Mouse (Mus musculus): ENCODE measurements around the gene Eif6.

Eif6 gene

DNA sequence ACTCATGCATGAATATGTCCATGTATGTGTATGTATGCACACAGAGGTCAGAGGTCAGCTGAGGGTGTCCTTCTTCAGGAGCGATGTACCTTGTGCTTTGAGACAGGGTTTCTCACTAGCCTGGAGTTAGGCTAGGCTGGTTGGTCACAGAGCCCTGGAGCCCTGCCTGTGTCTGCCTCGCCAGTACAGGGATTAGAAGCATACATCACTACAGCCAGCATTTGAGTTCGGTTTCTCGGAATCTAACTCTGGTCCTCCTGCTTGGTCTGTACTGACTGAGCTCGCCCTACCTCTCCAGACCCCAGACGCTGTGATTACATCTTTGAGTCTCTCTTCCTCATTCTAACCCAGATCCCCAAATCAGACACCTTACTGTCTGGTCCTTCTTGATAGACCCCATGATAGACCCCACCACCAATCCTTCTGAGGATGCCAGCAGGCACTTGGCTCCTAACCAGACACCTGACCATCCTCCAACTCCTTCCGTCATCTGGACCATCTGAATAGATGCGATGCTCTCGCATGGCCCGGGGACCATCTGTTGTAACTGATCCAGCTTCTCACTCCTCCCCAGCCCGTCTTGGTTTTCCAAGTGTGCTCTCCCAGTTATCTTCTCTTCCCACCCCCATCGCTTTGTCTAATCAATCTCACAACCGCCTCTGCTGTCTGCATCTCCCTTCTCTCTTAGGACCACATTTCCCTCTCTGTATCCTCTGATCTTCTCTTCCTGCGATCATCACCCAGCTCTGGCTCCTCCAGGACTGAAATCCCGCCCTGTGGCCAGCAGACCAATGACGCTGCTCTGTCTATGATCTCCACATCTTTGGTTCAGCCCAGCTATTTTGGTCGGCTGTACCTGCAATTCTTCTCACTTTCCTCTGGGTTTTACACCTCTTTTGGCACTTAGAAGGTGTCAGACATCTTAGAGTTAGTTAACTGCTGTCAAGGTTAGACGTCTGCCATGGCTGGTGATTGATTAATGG is 38.5 kb downstream of the Eif6 start:
- CTCF ChIA-PET = no interaction called here

DNA sequence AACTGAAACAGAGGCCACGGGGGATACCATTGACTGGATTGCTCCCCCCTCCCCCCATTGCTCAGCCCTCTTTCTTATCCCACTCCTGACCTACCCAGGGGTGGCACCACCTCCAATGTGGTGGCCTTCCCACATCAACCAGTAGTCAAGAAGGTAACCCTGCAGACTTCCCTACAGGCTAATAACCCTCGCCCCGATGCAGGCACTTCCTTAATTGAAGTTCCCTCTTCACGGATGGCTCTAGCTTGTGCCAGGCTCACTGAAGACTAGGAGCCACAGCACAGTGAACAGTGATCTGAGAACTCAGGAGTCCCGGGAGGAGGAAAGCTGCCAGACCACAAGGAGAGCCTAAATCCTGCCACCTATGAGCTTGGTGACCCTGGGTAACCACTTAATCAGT is 39.8 kb downstream of the Eif6 start:
- CTCF ChIA-PET = no interaction called here

DNA sequence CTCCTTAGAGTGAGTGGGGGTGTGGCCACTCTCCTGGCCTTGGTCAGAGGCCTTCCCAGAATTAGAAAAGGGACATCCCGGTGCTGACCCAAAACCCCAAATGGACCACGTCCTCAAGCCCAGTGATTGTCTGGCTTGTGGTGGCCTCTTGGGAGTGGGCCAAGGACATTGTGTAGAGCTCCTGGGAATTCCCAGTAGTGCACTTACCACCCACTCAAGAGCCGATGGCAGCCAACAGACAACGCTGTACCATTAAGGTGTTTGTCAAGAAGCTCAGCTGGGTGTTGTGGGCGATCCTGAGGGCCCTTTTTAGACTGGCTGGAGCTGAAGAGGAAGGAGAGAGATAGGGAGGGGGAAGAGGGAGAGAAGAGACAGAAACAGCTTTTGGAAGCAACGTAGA is 42.2 kb downstream of the Eif6 start:
- CTCF ChIA-PET = no interaction called here

DNA sequence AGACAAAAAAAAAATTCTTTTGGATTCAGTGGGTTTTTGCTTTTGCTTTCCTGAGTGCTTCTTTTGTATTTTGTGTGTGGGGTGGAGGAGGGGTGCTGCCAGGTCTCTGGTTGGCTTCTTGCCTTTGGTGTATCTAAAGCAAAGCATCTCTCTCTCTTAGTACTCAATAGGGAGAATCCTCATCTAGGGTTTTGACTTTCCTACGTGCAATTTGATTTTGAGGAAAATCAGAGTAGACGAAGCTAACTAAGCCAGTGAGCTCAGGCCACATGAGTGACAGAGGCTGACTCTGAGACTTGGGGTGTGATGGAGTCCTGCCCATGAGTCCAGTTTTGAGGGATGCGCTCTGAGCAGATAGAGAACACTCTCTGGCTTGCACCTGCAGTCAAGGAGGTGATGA is 47.2 kb downstream of the Eif6 start:
- CTCF ChIA-PET = no interaction called here

DNA sequence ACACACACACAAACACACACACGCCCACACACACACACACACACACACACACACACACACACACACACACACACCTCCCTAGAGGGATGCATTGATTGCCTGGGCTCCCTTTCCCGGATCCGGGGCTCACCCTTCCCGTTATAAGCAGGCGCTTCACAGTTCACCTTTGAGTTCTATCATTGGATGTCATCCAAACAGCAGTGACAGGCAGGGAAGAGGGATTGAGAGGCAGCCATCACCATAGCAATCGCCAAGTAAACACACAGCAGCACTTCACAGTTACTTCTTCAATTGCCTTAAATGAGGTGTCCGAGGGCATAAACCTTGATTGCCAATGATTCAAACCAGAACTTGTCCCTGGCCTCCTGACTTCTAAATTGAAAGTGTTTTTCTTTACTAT is 47.7 kb downstream of the Eif6 start:
- CTCF ChIA-PET = no interaction called here

DNA sequence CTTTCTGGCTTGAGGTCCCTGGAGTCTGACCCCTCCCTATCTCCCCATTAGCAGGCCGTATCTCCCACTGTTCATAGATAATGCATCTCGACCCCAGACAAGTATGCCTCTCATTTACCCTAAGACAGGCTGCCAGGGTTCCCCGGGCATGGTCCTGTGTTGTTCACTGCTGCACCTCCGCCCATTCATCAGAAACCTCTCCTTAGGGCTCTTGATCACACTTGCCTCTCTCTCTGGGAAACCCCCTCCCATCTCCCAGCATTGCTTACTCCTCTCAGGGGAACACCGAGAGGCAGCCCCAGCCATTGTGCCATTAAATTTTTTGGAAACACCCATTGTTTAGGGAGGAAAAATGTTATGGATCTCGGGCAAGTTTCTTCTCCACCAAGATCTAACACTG is 48.7 kb downstream of the Eif6 start:
- CTCF ChIA-PET = no interaction called here

DNA sequence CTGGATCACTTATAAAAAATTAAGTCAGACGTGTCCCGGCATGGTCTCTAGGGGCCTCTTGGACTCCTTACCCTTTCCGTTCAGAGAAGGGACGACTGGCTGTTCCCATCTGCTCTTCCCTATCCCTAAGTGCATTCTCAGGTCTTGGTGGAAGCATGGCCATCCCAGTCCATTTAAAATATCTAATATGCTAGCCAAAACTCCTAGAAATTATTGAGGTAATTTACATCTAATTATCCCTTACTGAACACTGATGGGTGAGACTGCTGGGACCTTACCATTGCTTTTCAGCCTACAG is 49.1 kb downstream of the Eif6 start:
- CTCF ChIA-PET = no interaction called here

DNA sequence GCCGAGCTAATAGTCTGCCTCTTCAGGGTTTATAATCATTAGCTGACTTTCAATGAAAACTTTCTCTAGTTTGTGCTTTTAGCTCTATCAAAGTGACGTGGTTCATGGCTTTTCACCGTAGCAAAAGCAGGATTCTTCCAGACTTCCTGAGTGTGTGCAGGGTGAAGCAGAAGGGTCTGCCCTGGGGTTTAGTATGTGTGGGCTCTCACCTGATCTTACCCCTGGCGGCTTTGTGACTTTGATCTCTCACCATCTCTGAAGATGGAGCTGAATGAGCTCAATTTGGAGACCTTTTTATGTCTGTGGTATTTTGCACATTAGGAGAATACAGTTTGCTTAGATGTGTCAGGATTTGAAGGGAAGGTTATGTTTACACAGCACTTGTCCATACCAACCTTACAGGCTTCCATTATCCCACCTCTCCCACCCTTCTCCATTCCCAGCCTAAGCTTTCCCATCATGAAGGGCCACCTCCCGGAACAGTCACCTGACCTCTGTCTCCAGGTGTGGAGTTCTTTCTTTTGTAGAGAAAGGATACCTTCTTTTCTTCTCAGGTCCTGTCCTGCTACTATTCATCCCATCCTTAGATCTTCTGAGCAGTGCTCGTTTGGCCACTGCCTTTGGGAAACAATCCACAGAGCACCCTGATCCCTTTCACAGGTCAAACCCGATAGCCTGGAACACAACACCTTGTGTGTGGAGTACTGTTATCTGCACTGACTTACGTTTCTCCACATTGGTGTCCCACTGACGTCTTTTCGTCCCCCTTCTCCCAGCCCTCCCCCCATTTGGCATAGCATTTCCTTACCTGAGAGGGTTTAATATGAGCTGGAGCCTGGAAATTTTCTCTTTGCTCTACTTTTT is 49.7 kb downstream of the Eif6 start:
- CTCF ChIA-PET = no interaction called here

DNA sequence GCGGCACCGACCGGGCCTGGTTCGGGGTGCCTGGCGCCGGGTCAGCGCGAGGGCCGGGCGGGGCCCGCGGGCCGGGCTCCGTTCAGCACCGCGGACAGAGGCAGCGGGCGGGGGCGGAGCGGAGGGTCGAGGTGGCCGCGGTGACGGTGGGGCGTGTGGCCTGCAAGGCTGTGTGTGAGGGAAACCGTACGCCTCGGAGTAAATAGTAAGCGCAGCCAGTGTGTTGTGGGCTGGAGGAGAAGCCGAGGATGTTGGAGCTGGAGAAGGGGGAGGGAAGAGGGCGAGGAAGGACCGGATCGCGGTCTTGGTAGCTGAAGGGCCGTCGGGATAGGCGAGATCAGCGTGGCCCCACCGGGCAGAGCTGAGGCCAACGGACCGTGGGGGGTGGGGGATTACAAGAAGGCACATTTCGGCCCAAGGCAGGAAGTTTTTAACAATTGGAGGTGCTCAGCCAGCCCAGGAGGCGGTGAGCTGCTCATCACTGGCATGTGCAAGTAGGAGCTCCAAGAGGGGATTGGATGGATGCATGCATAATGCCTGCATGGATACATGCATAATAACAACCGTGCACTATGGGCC is 51.0 kb downstream of the Eif6 start:
- CTCF ChIA-PET = no interaction called here

DNA sequence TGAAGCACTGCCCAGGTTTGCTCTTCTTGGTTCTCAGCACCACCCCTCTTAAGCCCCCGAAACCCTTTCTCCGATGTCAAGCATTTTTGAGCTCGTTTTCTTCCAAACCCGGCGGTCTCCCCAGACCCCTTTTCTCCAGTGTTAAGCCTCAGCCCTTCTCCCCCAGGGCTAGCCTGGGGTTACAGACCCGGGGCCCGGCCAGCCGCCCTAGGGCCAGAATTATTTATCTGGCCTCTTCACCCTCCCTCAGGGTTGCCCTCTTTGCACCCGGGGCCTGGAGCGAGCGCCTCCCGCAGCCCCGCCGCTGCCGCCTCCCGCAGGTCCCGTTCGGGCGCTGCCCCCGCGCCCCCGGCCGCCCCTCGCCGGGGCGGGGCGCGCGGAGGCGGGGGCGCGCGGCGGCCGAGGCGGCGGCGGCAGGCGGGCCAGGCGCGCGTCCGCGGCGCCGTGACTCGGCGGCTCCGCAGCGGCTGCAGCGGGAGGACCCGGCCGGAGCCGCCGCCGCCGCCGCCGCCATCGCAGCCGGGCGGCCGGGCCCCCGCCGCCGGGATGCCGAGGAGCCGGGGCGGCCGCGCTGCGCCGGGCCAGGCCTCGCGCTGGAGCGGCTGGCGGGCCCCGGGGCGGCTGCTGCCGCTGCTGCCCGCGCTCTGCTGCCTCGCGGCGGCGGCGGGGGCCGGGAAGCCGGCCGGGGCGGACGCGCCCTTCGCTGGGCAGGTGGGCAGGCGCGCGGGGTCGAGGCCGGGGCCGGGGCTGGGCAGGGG is 51.6 kb downstream of the Eif6 start, which contains the start of gene Mmp24:
Mmp24 (plus strand) TSS at position 416 of the 758 bp plus-strand sequence.
- CTCF ChIA-PET = no interaction called here

DNA sequence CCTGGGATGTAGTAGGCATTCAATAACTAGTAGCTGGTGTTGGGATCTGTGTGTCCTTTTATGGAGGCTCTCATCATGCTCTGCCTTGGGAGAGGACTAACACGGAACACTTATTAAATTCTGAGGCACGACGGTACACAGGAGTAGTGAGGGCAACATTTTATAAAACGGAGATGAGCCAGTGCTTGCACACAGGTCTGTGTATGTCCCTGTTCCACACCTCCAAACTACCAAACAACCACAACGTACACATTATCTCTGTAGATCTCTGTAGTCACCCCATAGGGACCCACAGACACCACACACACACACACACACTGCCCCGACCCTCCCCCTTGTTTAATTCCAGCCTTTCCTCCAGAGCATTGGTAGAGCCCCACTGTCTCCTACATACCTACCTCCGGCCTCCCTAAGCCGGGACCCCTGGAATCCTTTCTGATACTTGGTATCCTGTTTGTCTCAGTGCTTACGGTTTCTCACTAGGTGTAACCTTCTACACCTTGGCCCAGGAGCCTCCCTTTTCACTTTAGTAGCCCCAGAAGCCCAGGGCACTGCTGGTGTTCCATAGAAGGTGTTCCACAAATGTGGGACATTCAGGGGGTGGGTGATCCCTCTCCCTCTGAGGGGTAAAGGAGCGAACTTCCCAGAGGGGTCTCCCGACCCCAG is 52.3 kb downstream of the Eif6 start:
- CTCF ChIA-PET = no interaction called here

DNA sequence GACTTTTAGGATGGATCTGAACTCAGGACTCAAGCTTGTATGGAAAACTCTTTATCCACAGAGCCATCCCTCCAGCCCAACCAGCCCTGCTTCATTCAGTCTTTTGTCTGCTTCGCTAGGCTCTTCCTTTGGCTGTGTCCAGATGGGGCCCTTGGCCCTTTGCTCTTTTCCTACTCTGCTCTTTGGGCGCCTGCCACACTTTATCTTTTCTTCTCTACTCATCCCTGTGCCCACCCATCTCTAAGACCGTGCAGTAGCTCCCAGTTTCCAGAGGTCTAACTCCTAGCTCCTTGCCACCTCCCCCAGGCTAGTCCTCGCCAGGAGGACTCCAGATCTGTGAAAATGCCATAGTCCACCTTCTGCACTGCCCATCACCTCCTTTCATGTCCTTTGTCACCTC is 53.1 kb downstream of the Eif6 start:
- CTCF ChIA-PET = interaction anchor here (0.5 kb wide), 1 partner anchor 1364 kb away, joined by 4 read pairs; no protein-coding TSS in a partner anchor

Measured in spleen, embryonic (tissue).